Mouse (Mus musculus) ES-E14 (cell line): ENCODE measurements at regions not wholly inside any gene's neighbourhood (a gene's known extent, or its start where the extent isn't known, plus 50 kb on each side); places are given as distances from the start of the nearest gene placed in this dataset.

ENCODE experiments used
- HCFC1 ChIP-seq: IDR thresholded peaks from 2 replicates; pipeline ENCODE4 v1.6.1; 2012; ENCODE audit warnings: low read length, inconsistent platforms, borderline replicate concordance; ENCODE audit not compliant: insufficient read depth
- ZNF384 ChIP-seq: IDR thresholded peaks from 2 replicates; pipeline ENCODE4 v1.6.1; 2012; ENCODE audit warnings: low read depth, low read length, inconsistent platforms

- no peak for TF ChIP-seq HCFC1
- TF ChIP-seq ZNF384: no peak
These were observed 193.7 kb upstream of the Kcnj16 start for GRCm38 (mm10) chr11:110774128-110774527.
